Mouse (Mus musculus) neural tube, postnatal 0 days (tissue): ENCODE results near the gene Vmn1r188. TPM values are rescaled to one million over a fixed set of nuclear protein-coding genes. Genes with fewer than 3 reads are reported as not detected.

Experiments
- microRNA-seq: library from miRNA; unstranded; fragments of <30 nt; microRNA quantifications from one replicate; pipeline ENCODE4, GENCODE M21; 2016
- polyA plus RNA-seq: library from polyadenylated mRNA; unstranded; fragments of >200 nt; fragmentation: Nextera tagmentation; extraction: Ambion mirVana; gene quantifications from 2 replicates; pipeline ENCODE4 v1.2.1, GENCODE M21; 2015

The Vmn1r188 gene
- polyA plus RNA-seq, result not detected in 2 replicates

GRCm38 (mm10) chr13:22084140-22084539 is at the start of gene Vmn1r188:
Vmn1r188 (plus strand) TSS chr13:22084440.

GRCm38 (mm10) chr13:22035267-22036148 is 48.7 kb upstream of the Vmn1r188 start, which contains the start of the genes Hist1h2ah and Hist1h2bk:
Hist1h2ah (minus strand) TSS chr13:22035568.
Hist1h2bk (plus strand) TSS chr13:22035870.

GRCm38 (mm10) chr13:22041142-22041536 is 43.1 kb upstream of the Vmn1r188 start, which contains the start of gene Hist1h4i:
Hist1h4i (minus strand) TSS chr13:22041362.

GRCm38 (mm10) chr13:22042568-22043502 is 41.4 kb upstream of the Vmn1r188 start, which contains the start of the genes Hist1h2ag and Hist1h2bj:
Hist1h2ag (minus strand) TSS chr13:22042944.
Hist1h2bj (plus strand) TSS chr13:22043214.

GRCm38 (mm10) chr13:22105724-22106123 is 21.5 kb downstream of the Vmn1r188 start, which contains the start of gene Vmn1r189:
Vmn1r189 (minus strand) TSS chr13:22105824.

Small RNAs within 50 kb of the gene (microRNA-seq; reads per million reads assigned to microRNA genes)
- gene Gm26300 (not detected), gene Gm44390 (not detected), gene Gm44486 (not detected)

Other genes starting within 250 kb of the Vmn1r188 start
- 5.3 and 6.1 TPM in 2 replicates for gene Zfp184, start 139.3 kb upstream of the Vmn1r188 start, polyA plus RNA-seq
- not detected in 2 replicates for gene Pom121l2, start 103.2 kb upstream of the Vmn1r188 start, polyA plus RNA-seq
- 0.21 and 0.29 TPM in 2 replicates for gene Prss16, start 74.7 kb upstream of the Vmn1r188 start, polyA plus RNA-seq
- 4.0 TPM in 1 of 2 replicates, not detected in the other for gene Hist1h2ah, start 48.9 kb upstream of the Vmn1r188 start, polyA plus RNA-seq
- not detected in 2 replicates for gene Hist1h2bk, start 48.6 kb upstream of the Vmn1r188 start, polyA plus RNA-seq
- gene Hist1h4i, start 43.1 kb upstream of the Vmn1r188 start, polyA plus RNA-seq, result 3.4 and 3.5 TPM in 2 replicates
- gene Hist1h2ag, start 41.5 kb upstream of the Vmn1r188 start, polyA plus RNA-seq, result not detected in 2 replicates
- 1.9 TPM in 1 of 2 replicates, not detected in the other for gene Hist1h2bj, start 41.2 kb upstream of the Vmn1r188 start, polyA plus RNA-seq
- not detected in 2 replicates for gene Vmn1r189, start 21.4 kb downstream of the Vmn1r188 start, polyA plus RNA-seq
- not detected in 2 replicates for gene Vmn1r191, start 99.5 kb downstream of the Vmn1r188 start, polyA plus RNA-seq
- not detected in 2 replicates for gene Vmn1r192, start 106.7 kb downstream of the Vmn1r188 start, polyA plus RNA-seq
- gene Vmn1r193, start 138.7 kb downstream of the Vmn1r188 start, polyA plus RNA-seq, result not detected in 2 replicates
- not detected in 2 replicates for gene Vmn1r194, start 159.8 kb downstream of the Vmn1r188 start, polyA plus RNA-seq
- not detected in 2 replicates for gene Vmn1r195, start 186.1 kb downstream of the Vmn1r188 start, polyA plus RNA-seq
- not detected in 2 replicates for gene Vmn1r196, start 205.5 kb downstream of the Vmn1r188 start, polyA plus RNA-seq
- gene Vmn1r197, start 240.1 kb downstream of the Vmn1r188 start, polyA plus RNA-seq, result not detected in 2 replicates